Mouse (Mus musculus): ENCODE data around the gene Tesc.

DNA sequence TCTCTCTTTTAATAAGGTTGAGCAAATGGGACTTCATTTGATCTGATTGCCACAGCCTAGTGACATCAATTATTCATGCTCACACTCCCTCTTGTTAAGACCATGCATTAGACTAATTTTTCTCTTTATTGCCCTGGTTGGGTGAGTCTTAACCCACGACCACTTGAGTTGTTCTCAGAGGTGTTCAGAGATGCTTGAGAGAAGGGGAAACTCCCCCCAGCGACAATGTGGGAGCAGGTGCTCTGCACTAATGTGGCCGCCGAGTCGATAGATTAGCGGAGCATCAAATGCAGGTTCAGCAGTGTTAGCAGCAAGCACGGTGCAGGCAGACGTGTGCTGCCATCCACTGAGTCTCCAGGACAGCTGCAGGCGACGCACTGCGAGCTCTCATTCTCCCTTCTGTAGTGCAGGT, 52.3 kb downstream of the Tesc start:
- no peak for TF ChIP-seq CTCF (IDR thresholded peaks at IDR 0.05; ENCODE audit: control insufficient read depth, insufficient read depth, insufficient replicate concordance, low read depth, low read length)
- no peak for TF ChIP-seq POLR2A (IDR thresholded peaks at IDR 0.05; ENCODE audit: control insufficient read depth, low read depth, low read length)

Measured in testis, adult 2 months (tissue).